Mouse (Mus musculus) yolk sac, embryonic 10.5 days (tissue): ENCODE results near the gene N4bp2.
"Not testable (repeated sequence)": the region's sequence is repeated elsewhere in the genome, so short reads cannot be mapped to it uniquely, and the experiment has no call there.

ENCODE experiments used
- DNase-seq: peaks from one replicate; pipeline ENCODE4 v3.0.0-alpha.2; 2017; ENCODE audit warnings: low spot score

Gene N4bp2

GRCm38 (mm10) chr5:65763088-65763915 is at the start of gene N4bp2:
Gene N4bp2, plus strand, starts transcription at chr5:65763521.
- DNase-seq, result peak; percentile 84

- DNase-seq, result no peak
Observed at GRCm38 (mm10) chr5:65715084-65715483, 48.2 kb upstream of the N4bp2 start.

- DNase-seq, result peak; percentile 24
Observed at GRCm38 (mm10) chr5:65717063-65717902, 46.0 kb upstream of the N4bp2 start.

- DNase-seq, result not testable (repeated sequence)
Observed at GRCm38 (mm10) chr5:65717903-65718211, 45.5 kb upstream of the N4bp2 start.

DNA sequence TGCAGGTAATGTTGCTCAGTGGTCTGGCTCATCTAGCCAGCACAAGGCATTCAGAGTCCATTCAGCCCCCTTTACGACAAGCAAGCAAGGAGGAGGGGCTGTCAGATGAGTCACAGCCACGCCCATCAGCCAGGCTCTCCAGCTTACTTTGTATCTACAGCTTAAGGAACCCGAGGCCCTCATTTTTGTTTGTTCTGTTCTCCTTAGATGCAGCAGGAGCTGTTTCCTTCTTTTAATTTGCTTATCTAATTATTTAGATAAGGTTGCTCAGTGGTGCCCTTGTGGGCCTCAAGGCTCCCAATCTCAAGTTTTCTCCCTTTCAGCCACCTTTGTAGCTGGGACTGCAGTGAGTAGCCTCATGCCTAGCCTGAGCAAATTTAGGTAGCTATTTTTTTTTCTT is 45.0 kb upstream of the N4bp2 start:
- peak; percentile 26 for DNase-seq

- DNase-seq, result peak; percentile 85
Observed at GRCm38 (mm10) chr5:65724311-65725054, 38.8 kb upstream of the N4bp2 start.

DNA sequence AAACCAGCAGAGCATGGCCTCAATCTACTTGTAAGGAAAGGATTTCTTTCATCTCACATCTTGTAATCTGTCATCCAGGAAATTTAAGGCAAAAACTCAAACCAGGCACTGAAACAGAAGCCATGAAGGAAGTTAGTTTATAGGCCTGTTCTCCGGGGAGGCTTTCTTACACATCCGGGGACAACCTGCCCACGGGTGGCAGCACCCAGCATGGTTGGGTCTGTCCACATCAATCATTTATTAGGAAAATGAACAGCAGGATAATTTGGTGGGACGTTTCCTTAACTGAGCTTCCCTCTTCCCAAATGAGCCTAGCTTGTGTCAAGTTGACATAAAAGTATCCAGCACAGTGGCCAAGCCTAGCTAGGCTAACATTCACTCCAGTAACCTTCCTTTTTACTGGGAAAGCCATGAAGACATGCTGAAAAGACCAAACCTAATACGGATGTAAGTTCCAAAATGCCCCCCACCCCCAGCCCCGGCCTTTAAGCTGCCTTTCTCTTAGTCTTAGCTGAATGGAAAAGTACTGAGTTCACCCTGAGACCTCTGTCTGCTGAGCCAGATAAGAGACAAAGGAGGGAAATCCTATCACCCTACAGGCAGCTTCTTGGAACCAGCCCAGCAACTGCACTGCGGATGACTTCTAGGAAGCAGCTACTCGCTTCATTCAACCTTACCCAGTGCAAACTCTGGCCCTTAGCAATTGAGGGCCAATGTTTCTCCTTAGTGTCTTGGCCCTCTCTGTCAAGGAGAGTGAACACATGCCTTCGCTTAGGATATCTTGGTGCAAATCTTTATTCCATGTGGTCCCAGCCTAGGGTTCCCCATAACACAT is 31.9 kb upstream of the N4bp2 start:
- peak; percentile 61 for DNase-seq

DNA sequence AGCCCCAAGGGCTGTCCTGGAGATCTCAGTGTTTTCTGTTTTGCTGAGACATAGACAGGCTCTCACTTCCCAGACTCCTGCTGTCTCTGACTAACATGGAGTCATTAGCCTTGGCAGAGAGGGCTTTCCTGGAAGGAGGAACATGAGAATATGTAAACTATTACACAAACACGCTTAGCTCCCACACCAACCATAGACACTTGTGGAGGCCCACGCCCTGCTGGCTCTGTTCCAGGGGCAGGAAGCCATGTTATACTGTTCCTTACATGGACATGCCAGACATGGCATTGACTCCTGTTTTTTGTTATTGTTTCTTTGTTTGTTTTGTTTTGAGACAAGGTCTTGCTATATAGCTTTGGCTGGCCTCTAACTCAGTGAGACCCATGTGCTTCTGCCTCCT is 27.7 kb upstream of the N4bp2 start:
- DNase-seq, result no peak

DNA sequence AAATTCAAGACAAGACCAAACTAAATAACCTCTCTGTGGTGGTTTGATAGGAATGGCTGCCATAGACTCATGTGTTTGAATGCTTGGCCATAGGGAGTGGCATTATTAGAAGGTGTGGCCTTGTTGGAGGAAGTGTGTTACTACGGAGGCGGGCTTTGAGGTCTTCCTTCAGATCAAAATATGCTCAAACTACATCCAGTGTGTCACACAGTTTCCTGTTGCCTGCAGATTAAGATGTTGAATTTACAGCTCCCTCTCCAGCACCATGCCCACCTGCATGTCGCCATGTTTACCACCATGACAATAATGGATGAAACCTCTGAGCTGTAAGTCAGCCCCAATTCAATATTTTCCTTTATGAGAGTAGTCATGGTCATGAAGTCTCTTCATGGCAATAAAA is 24.0 kb upstream of the N4bp2 start:
- DNase-seq, result no peak

GRCm38 (mm10) chr5:65746908-65747307 is 16.4 kb upstream of the N4bp2 start:
- DNase-seq, result no peak

DNA sequence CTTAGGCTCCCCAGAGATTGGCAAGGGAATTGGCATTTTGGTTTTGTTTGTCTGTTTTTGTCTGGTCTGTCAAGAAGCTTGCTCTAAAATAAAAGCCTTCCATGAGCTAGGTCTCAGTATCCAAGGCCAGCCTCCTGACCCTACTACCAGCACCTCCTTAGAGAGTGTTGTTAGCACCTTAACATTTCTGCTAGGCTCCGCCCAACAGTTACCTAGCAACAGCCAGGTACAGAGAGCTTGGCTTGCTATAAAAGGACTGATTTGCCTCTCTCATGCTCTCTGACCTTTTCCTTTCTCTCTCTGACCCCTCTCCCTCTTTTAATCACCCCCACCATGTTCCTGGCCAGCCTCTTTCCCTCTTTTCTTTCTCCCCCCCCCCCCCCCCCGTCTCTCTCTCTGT is 14.9 kb upstream of the N4bp2 start:
- DNase-seq, result no peak

- no peak for DNase-seq
Observed at GRCm38 (mm10) chr5:65748880-65749279, 14.4 kb upstream of the N4bp2 start.

GRCm38 (mm10) chr5:65752021-65752420 is 11.3 kb upstream of the N4bp2 start:
- DNase-seq, result no peak

GRCm38 (mm10) chr5:65755859-65756258 is 7.5 kb upstream of the N4bp2 start:
- DNase-seq, result no peak

DNA sequence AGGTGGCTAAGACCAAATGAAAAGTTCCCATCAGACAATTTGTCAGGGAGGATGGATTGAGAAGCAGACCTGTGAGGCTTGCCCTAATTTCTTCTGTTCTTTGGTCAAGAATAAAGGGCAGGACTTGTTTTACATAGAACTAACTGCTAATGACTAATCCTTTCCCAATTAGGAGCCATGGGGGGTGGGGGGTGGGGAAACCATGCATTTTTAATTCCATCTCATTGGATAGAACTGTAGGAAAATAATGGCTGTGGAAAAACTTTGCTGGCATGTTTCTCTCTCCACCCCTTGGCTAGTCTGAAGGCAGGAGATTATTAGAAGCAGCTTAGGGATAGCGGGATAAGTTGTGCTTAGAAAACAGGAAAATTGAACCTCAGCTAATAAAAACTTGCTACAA is 6.2 kb upstream of the N4bp2 start:
- no peak for DNase-seq

GRCm38 (mm10) chr5:65760041-65760440 is 3.3 kb upstream of the N4bp2 start:
- no peak for DNase-seq

GRCm38 (mm10) chr5:65760599-65760998 is 2.7 kb upstream of the N4bp2 start:
- DNase-seq, result no peak

DNA sequence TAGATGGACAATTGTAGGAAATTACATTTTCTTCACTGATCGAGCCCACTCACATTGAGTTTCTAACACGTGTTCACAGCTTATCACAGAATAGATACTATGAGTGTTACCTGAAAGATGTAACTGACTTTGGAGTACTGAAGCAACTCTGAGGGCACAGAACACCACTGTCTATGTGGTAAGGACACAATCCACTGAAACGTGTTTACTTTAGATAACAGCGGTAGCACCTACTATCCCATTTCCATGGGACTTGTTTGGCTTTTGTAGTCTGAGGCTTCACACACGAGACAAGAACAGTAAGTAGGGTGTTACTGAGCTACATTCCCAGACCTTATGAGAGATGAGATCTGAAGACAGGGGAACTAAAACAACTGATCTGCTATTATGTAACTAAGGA is 2.3 kb upstream of the N4bp2 start:
- DNase-seq, result no peak

DNA sequence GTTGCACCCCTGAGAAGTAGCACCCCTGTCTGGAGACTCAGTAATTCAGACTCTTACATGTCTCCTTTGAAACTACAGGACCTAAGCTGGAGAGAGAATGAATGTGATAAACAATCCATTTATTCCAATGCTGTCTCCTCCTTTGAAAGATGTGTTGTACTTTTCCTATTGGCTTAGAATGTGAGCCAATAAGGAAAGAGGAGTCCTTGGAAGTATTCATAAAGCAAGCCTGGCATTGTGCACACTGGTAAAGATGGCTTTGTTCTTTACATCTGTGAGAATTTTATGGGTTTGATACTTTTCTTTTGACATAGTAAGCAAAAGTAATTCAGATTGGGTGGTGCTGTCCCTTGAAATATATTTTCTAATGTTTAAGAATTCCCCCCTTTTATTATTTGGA is 1.4 kb upstream of the N4bp2 start:
- no peak for DNase-seq

DNA sequence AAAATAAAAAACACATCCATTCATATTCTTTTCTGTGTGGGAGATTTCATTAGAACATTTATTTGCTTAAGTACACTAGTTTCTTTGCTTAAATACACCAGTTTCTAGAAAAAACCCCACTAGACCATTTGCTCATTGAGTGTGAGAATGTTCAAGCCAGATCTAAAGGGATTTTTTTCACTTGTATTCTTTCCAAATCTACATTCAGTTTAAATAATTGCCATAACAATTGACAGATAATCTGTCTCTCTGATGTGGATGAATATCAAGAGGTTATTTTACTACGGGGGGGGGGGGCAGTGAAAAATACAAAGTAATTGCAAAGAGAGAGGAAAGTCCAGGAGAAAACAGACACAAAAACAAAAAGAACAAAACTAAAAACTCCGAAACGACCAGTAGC is 635 bp upstream of the N4bp2 start:
- DNase-seq, result no peak

DNA sequence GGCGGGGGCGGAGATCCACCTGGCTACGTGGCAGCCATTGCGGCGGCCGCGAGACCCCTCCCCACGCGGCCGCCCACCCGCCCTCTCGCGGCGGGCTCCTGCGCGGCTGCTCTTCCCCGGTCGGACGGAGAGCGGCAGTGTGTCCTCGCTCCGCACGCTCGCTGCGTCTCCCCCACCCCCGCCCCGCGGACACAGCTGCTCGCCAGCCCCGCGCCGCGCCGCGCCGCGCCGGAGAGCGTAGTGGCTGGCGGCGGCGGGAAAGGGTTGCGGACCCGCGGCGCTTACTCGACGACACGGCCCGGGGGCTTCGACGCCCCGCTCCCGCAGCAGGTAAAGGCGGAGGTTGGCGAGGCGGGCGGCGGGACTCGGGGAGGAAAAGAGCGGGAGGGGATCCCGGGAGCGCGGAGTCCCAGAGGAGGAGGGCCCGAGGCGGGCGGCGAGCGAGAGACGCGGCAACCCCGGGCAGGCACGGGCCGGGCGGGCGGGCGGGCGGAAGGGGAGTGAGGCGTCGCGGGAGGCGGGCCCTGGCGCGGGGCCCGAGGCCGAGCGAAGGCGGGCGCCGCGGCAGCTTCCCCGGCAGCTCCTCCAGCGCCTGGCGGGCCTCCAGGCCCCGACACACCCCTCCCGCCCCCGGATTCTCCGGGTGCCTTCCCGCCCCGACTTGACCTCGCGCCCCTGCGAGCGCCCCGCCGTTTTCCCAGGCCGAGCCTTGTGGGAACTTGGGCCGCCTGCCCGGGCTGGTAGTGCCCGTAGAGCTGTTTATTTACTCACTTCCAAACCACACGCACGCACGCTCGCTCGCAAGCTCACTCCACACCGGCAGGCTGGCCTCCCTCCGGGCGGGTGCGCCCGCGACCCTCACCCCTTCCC is 830 bp downstream of the N4bp2 start:
- peak; percentile 79 for DNase-seq
